Mouse (Mus musculus): Measurements from ENCODE around the gene 5330417C22Rik. TPM values are rescaled to one million over a fixed set of nuclear protein-coding genes. Genes with fewer than 3 reads are reported as not detected.
"Not testable (repeated sequence)": the region's sequence is repeated elsewhere in the genome, so short reads cannot be mapped to it uniquely, and the experiment has no call there.

The 5330417C22Rik gene
- total RNA-seq, 2 experiments from 2014 or later: not detected

DNA sequence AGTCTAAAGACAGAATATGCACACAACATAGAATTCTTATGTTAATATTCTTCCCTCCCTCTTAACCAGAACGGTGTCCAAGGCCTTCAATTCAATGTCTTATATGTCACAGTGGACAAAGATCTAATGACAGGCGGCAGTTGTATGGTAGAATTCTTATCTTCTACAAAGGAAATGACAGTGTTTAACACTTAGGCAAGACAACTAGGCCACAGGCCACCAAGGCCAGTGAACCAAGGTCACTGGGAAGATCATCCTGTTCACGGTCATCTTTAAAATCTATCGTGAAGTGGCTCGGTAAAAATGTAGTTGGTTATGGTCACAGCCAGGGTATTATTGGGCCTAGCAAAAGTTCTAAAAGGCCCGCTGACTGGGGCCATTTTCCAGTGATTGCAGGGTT is 2.4 kb downstream of the 5330417C22Rik start, which contains the start of gene 1700013F07Rik:
Gene 1700013F07Rik (plus strand): TSS at position 200 of the 400 bp plus-strand sequence.
- ATAC-seq (replicated peaks; ENCODE audit: low FRiP score, low TSS enrichment, poor library complexity, severe bottlenecking): no peak

DNA sequence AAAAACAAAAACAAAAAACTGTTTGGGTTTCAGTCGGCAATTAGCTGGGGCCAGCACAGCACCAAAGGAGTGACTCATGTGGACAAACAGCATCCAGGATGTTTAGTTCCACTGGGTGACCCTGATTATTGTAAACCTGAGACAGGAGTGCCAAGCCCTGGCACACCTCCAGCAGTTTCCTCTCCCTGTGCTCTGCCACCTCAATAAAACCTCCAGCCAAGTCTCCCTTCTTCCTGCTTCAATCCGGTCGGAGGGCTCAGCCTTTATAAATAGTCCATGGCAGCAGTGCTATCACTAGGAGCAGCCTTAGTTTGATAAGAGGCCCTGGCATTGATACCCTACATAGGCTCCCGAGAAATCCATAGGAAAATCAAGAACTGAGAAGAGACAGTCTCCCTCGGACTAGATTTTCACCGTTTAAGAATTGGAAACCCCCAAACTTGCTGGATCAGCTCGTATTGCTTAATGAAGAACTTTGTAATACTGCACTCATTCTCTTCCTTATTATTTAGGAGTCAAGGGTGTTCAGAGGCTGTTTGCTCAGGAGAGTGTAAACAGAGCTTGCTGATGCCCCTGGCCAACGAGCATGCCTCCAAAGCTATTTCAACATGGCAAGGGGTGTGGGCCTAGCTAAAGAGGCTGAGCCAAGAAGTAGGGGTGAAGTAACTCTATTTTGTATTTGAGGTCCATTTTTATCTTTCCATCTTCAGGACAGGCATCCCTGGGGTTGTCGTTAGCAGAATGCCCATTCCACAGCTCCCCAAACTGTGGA is 3.0 kb downstream of the 5330417C22Rik start:
- no peak for ATAC-seq (replicated peaks; ENCODE audit: low FRiP score, low TSS enrichment, poor library complexity, severe bottlenecking)

DNA sequence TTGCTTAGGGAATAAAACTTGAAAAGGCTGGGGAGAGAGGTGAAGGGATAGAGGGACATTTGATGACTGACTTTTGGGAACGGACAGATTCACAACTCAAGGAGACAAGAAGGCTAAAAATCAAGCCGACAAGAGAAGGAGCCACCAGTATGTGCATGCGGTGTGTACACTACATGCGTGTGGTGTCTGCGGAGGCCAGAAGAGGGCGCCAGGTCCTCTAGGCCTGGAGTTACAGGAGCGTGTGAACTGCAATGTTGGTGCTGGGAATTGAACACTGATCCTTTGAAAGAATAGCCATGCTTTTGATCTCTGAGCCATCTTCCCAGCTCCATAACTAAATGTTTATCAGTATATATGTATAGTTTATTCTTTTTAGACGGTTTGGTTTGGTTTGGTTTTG is 7.8 kb downstream of the 5330417C22Rik start:
- ATAC-seq (replicated peaks; ENCODE audit: low FRiP score, low TSS enrichment, poor library complexity, severe bottlenecking): no peak

DNA sequence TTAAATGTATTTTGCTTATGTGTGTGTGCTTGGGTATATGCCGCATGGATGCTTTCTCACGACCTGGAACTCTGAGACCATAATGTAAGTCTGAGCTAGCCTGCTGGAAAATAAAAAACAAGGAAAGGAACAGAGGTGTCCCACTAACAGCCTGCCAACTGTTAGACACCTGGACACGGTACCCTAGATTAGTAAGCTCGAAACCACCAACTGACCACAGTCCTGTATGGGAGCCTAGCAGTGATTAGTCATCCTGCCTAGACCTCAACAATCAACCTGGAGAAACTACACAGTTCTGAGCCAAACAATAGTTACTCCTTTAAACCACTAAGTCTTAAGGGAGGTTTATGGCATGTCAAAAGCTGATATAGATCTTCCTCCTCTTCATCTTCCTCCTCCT is 12.9 kb downstream of the 5330417C22Rik start:
- ATAC-seq (replicated peaks; ENCODE audit: low FRiP score, low TSS enrichment, poor library complexity, severe bottlenecking): no peak

DNA sequence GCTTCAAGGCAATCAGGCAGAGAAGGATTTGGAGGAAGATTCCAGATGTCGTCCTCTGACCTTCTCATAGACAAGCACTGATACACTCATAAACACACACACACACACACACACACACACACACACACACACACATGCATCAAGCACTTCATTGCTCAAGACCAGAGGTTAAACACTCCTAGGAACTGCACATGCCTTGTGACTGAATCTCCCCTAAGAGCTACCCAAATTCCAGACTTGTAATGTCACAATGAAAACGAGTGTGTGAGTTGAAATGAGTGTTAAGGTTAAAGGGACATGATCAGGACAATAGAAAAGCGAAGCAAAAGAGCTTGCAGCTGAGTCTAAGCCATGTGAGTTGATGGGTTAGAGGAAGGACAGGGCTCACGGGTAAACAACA is 18.1 kb downstream of the 5330417C22Rik start:
- ATAC-seq (replicated peaks; ENCODE audit: low FRiP score, low TSS enrichment, poor library complexity, severe bottlenecking): no peak

DNA sequence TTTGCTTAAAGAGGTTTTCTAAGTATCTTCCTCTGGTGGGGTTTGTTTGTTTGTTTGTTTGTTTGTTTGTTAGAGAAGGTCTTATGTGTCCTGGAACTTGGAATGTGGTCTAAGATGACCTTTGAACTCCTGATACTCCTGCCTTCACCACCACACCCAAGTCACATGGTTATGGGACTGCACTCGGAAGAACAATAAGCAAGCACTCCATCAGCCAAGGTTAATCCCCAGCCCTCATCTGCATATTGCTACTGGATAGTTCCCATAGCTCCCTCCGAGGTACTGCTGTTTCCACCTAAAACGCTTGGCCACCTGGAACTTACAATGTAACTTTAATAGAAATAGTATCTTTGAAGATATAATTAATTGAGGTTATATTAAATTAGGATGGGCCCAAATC is 22.9 kb downstream of the 5330417C22Rik start:
- no peak for ATAC-seq (replicated peaks; ENCODE audit: low FRiP score, low TSS enrichment, poor library complexity, severe bottlenecking)

DNA sequence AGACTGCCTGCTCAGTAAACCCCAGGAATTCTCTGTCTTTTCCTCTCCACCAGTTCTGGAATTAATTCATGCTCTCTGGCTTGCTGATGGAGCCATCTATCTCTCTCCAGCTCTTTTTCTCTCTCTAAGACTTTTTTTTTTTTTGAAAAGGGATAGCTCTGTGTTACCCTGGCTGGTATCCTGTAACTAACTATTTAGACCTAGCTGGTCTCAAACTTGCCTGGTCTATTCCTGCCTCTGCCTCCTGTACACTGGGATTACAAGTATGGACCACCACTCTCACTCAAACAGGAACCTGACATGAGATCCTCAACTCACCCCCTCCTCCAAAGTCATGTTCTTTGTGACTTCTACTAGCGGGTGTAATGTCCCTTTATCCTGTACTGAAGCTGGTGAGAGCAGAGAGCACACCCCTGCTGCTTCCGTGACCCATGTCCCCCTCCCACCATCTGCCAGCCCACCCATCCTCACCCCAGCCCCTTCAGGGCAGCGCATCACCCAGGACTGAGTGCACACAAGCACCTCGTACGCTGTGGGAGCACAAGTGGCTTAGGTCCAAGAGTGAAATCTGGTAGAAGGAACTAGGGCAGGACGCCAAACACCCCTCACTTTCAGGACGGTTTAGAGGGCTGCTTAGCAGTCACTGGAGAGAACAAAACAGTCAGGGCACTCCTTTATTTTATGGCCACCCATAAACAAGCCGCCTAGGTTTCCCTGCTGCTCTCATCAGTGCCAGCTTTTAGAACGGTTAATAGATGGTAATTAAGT is 25.4 kb downstream of the 5330417C22Rik start:
- ATAC-seq (replicated peaks; ENCODE audit: low FRiP score, low TSS enrichment, poor library complexity, severe bottlenecking): no peak

DNA sequence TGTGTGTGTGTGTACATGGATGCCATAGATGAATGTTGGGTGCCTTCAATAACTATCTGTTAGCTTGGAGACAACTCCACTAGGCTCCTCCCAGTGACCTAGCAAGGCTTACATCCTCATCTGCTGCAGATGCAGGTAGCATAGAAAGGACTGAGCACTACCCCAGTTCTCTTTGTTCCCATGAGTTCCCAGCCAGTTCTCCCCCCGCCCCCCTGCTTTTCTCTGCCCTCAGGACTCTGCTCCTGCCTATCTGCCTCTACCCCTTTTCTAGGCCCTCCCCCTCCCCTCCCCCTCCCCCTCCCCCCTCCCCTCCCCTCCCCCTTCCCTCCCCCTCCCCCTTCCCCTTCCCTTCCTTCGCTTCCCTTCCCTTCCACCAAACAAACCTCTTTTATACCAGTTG is 26.2 kb downstream of the 5330417C22Rik start:
- no peak for ATAC-seq (replicated peaks; ENCODE audit: low FRiP score, low TSS enrichment, poor library complexity, severe bottlenecking)

DNA sequence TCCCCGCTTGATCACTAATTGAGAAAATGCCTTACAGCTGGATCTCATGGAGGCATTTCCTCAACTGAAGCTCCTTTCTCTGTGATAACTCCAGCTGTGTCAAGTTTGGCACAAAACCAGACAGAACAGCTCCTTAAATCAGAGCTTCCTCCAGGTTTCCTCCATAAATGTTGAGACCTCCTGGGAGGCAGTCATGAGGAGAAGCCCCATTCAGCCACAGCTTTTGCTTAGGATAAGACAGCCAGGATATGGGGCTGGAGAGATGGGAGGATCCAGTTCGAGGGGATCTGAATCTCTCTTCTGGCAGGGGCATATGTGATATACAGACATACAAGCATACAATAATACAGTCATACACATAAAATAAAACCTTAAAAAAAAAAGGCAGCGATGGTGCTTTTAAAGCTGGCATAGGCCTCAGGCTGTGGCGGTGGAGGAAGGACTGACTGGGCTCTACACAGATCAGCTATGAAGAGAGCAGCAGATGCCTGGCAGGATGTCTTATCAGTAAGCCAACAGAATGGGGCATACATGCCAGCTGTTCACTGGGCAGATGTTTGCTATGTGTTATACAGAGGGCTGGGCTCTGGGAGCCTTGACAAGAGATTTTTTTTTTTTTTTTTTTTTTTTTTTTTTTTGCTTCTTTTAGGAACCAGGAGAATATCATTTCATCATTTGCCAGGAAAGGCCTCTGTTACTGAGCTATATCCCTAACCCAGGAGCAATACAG is 27.4 kb downstream of the 5330417C22Rik start:
- ATAC-seq (replicated peaks; ENCODE audit: low FRiP score, low TSS enrichment, poor library complexity, severe bottlenecking): peak; percentile 99

DNA sequence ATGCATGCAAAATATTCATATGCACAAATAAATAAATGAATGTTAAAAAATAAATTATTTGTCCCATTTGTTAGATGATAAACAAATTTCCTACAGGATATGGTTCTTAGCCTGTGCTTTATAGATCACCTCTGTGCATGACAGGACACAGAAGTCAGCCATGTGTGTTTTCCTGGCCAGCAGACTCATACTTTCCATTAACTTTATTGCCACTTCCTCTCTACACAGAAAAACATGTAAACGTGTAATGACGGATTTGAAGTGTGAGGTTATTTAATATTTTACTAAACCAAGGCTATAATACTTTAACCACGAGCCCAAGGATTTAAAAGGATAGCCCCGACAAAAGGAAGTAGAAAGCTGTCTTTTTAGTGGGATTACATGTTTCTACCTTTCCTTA is 32.4 kb downstream of the 5330417C22Rik start:
- ATAC-seq (replicated peaks; ENCODE audit: low FRiP score, low TSS enrichment, poor library complexity, severe bottlenecking): no peak

DNA sequence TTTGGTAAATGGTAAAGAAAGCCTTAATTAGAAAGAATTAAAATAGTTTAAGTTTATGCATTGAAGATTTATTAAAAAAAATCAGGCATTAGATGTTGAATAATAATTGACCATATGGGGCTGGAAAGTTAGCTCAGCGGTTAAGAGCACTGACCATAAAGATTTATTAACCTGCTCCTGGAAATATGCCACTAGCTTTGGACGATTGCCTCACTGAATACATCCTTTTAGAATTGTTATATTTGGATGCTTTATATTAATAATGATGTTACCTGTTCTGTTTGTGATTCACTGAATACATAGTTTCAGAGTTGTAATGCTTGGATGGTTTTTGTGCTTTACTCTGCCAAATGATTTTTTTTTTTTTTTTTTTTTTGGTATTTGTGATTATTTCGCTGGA is 34.9 kb downstream of the 5330417C22Rik start:
- not testable (repeated sequence) for ATAC-seq (replicated peaks; ENCODE audit: low FRiP score, low TSS enrichment, poor library complexity, severe bottlenecking)

DNA sequence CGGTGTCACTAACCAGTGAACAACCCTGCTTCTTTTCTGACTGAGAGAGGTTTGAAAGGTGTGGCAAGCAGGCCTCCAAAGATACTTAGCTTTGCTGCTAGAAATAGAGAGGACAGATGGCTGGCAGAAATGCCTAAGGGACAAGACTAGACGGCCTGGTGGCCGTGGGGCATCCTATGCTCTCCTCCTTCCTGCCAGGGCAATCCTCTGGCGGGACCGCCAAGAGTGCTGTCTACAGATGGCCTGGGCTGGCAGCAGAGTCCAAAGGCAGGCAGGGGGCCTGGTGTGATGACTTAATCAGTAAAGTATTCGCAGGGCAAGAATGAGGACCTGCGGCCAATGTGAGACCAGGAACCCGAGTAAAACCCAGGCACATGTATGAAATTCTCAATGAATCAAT is 36.5 kb downstream of the 5330417C22Rik start:
- ATAC-seq (replicated peaks; ENCODE audit: low FRiP score, low TSS enrichment, poor library complexity, severe bottlenecking): no peak

DNA sequence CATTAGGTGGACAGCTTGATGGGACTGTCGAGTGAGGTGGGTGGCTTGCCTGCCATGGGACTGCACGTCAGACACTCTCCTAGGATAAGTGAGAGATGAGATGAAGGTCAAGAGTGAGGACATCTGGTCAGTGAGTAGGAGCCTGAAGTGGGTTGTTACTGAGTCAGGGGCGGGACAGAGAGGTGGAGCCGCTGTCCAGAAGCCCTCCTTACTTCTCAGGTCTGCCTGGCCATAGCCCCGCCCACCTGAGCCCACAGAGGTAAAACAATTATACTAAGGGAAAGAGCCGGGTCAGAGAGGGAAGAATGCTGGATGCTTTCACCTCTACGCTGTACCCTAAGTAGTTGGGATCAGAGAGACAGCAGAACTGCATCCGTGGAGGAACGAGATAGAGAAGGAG is 38.7 kb downstream of the 5330417C22Rik start:
- no peak for ATAC-seq (replicated peaks; ENCODE audit: low FRiP score, low TSS enrichment, poor library complexity, severe bottlenecking)

DNA sequence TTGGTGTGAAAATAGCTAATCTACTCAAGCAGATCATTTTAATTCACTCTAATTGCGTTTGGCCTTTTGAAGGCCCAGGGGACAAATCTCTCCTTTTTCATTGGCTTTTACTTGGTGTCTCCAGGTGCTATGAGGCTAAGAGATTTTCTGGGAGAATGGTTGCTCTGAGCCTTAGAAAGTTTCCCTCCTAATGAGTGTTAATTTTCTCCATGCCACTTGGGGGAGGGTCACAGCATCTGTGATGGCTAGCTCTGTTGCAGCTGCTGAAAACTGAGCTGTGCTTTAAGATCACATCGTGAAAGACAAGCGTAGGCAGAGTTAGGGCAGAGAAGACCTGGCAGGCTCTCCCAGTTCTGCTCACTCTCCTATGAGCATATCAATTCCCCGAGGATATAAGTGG is 40.9 kb downstream of the 5330417C22Rik start:
- no peak for ATAC-seq (replicated peaks; ENCODE audit: low FRiP score, low TSS enrichment, poor library complexity, severe bottlenecking)

DNA sequence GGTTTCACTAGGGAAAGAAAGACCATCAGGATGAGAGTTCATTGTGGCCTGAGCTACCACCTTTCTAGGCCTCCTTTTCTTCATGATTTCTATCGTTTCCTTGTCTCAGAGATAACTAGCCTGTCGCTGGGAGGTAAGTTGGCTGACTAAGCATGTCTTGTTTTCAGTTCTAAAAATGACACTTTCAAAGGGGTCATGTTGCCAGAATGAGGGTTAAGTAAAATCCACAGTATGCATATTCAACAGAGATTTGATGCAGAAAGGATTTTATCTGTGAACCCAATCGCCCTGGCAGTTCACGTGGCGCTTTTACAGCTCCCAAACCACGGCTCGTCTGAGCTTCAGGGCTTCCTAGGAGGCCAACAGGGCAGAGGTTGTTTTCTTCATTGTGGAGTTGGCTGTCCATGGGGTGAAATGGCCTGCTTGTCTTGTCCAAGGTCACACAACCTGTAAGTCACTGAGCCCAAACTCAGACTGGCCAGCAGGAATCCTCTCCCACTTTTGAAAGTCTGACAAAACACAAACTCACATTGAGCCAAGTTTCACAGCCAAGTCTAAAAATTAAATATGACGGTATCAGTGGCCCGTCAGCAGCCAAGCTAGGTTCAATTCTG is 41.4 kb downstream of the 5330417C22Rik start:
- ATAC-seq (replicated peaks; ENCODE audit: low FRiP score, low TSS enrichment, poor library complexity, severe bottlenecking): no peak

DNA sequence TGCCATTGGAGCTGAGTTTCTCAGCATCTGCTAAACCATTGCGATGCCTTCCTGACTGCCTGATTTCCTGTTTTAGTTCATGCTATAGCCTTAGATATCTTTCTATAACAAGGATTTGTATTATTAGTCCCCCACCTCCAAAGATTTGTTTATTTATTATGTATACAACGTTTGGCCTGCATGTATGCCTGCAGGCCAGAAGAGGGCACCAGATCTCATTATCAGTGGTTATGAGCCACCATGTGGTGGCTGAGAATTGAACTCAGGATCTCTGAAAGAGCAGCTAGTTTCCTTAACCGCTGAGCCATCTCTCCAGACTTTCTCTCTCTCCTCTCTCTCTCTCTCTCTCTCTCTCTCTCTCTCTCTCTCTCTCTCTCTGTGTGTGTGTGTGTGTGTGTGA is 46.4 kb downstream of the 5330417C22Rik start:
- ATAC-seq (replicated peaks; ENCODE audit: low FRiP score, low TSS enrichment, poor library complexity, severe bottlenecking): no peak

DNA sequence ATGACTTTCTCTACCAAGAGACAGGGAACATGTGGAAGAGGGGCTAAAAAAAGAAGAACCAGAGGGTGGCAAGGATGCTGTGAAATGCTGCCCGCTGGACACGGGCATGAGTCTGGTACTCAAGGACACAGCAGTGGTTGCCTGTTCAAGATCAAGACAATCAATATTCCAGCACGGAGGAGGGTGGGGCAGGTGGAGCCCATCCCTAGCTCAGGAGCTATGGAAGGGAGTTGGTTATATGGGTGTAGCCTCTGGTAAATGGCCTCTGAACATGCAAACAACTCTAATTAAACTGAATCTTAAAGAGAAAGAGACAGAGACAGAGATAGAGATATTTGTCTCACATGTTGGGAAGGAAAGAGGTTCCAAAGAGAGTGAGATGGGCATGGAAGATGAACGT is 51.6 kb downstream of the 5330417C22Rik start:
- no peak for ATAC-seq (replicated peaks; ENCODE audit: low FRiP score, low TSS enrichment, poor library complexity, severe bottlenecking)

DNA sequence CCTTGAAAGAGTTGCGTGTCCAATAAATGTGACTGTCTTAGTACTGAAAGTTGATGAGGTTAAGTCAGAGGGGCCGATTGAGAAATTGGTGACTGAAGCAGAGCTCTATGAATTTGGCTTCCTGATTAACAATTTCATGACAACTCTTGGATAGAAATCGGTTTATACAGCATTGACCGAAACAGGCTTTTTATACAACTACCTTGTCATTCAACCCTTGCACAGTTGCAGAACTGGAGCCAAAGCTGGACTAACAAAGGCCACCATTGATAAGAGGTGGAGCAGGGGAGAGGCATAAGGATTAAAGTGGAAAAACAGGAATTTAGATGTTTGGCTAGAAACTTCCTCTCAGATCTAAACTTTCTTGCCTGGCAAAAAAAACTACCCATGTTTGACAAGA is 57.5 kb downstream of the 5330417C22Rik start:
- no peak for ATAC-seq (replicated peaks; ENCODE audit: low FRiP score, low TSS enrichment, poor library complexity, severe bottlenecking)

DNA sequence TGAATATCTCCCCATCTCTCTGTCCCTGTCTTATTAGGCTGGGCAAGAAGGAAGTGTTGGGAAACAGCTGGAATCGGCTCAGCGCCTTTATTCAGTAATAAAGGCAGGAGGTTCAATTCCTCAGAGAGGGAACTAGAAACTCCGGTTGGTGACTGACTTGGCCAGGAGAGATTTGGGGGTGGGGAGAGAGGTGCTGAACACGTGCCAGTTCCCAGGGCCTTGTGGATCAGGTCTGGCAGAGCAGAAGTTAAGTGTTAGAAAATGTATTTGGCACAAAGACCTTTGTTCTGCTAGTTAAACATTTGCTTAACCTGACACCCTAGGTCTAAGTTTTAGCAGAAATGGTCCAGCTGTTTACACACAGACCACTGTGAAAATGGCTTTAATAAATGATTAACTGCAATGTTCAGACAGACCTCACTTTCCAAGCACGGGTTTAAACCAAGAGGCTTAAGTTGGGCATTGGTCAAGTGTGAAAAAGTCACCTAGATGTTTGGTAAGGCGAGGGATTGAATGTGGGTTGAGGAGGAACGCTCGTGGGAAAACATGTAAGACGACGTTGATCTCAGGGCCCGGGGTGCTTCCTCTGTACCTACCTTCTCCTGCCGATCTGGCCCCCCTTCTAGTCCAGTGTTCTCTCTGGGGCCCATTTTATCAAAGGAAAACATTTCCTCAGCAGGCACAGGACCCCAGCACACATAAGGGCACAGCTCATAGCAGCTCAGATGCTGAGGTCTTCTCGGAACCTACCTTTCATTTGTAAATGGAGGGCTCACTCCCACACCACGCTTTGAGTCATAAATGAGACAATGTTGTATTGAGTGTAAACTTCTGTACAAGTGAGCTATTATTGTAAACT is 59.3 kb downstream of the 5330417C22Rik start:
- ATAC-seq (replicated peaks; ENCODE audit: low FRiP score, low TSS enrichment, poor library complexity, severe bottlenecking): no peak

All from megakaryocyte-erythroid progenitor cell, adult 5-6 weeks (primary cell).